Comparison of ENCODE assay signal across 8 mouse cellular contexts in genomic region chr8:95916106-95916505, GRCm38 (mm10). TPM values are rescaled to one million over a fixed set of nuclear protein-coding genes. Genes with fewer than 3 reads are reported as not detected.
DNase-seq lines count a peak whose midpoint lies in the region; ATAC-seq and TF ChIP-seq lines count a peak whose summit lies in the region.

No protein-coding gene starts in this region.

- TF ChIP-seq CTCF in intestine, postnatal 0 days (IDR thresholded peaks at IDR 0.05; ENCODE audit: low read depth), result no peak
- no peak for TF ChIP-seq CTCF in liver, postnatal 0 days (IDR thresholded peaks at IDR 0.05; ENCODE audit: low read depth)

- DNase-seq in ovary, adult 18-20 months (ENCODE audit: low spot score), result peak; percentile 7
- DNase-seq in ovary, postnatal 14 days (ENCODE audit: low spot score), result no peak
- DNase-seq in c-Kit-positive CD71-negative TER-119-negative erythroid progenitor cells, embryonic 14.5 days (ENCODE audit: low read depth), result peak; percentile 13
- DNase-seq in forebrain, embryonic 11.5 days (ENCODE audit: low spot score), result peak; percentile 76
- peak; percentile 38 for DNase-seq in liver, postnatal 0 days
- DNase-seq in natural killer cell, adult 2 months (ENCODE audit: low spot score in 2 of 2), result no peak

- no peaks in the 10 kb centered on the region for H3K9me3 ChIP-seq in forebrain, embryonic 11.5 days (ENCODE audit: control insufficient read depth, low read length)
- H3K9me3 ChIP-seq in intestine, postnatal 0 days (ENCODE audit: control insufficient read depth), result no peaks in the 10 kb centered on the region
- no peaks in the 10 kb centered on the region for H3K9me3 ChIP-seq in liver, postnatal 0 days (ENCODE audit: low read length)
- no peaks in the 10 kb centered on the region for H3K9me3 ChIP-seq in stomach, embryonic 15.5 days

- peak overlapping the region; percentile 60 for H3K4me2 ChIP-seq in forebrain, embryonic 11.5 days (ENCODE audit: low read depth, low read length, severe bottlenecking)
- H3K4me2 ChIP-seq in intestine, postnatal 0 days (replicated peaks; ENCODE audit: low read depth), result peak overlapping the region; percentile 63
- H3K4me2 ChIP-seq in liver, postnatal 0 days (ENCODE audit: low read depth, low read length), result peak overlapping the region; percentile 61
- peak overlapping the region; percentile 51 for H3K4me2 ChIP-seq in stomach, embryonic 15.5 days

- H3K36me3 ChIP-seq in forebrain, embryonic 11.5 days (ENCODE audit: control insufficient read depth, insufficient read depth, low read length), result no peaks in the 10 kb centered on the region
- no peaks in the 10 kb centered on the region for H3K36me3 ChIP-seq in intestine, postnatal 0 days (ENCODE audit: control insufficient read depth, insufficient read depth)
- H3K36me3 ChIP-seq in liver, postnatal 0 days (replicated peaks; ENCODE audit: insufficient read depth, low read length), result no peaks in the 10 kb centered on the region
- H3K36me3 ChIP-seq in stomach, embryonic 15.5 days, result no peaks in the 10 kb centered on the region

- no peaks in the 10 kb centered on the region; the same call in 1 of the 2 replicates for H3K4me1 ChIP-seq in forebrain, embryonic 11.5 days (replicated peaks; ENCODE audit: control insufficient read depth, insufficient read depth, low read length)
- no peaks in the 10 kb centered on the region for H3K4me1 ChIP-seq in intestine, postnatal 0 days (replicated peaks; ENCODE audit: control insufficient read depth, insufficient read depth, low read length)
- H3K4me1 ChIP-seq in liver, postnatal 0 days (ENCODE audit: insufficient read depth), result peaks cover 4% of the 10 kb centered on the region; the same call in 1 of the 2 replicates
- H3K4me1 ChIP-seq in stomach, embryonic 15.5 days, result no peaks in the 10 kb centered on the region

- no peak for TF ChIP-seq EP300 in liver, postnatal 0 days (IDR thresholded peaks at IDR 0.05; ENCODE audit: low read depth)

- H3K27ac ChIP-seq in forebrain, embryonic 11.5 days (ENCODE audit: low read depth, low read length), result no peak overlapping the region
- no peak overlapping the region for H3K27ac ChIP-seq in intestine, postnatal 0 days (ENCODE audit: low read depth, low read length)
- H3K27ac ChIP-seq in liver, postnatal 0 days (ENCODE audit: low read depth), result no peak overlapping the region
- H3K27ac ChIP-seq in stomach, embryonic 15.5 days, result no peak overlapping the region

- peak; percentile 80 for ATAC-seq in forebrain, embryonic 11.5 days (replicated peaks; ENCODE audit: low FRiP score)
- ATAC-seq in intestine, postnatal 0 days, result 0 out of 2 replicates have a peak, but pooled peaks have one; percentile 57
- peak; percentile 50 for ATAC-seq in liver, postnatal 0 days
- ATAC-seq in stomach, embryonic 15.5 days (ENCODE audit: insufficient read depth, low FRiP score, low read depth), result peak; percentile 58; the same call in 1 of the 2 replicates

- H3K4me3 ChIP-seq in forebrain, embryonic 11.5 days (ENCODE audit: low read depth, low read length), result peak overlapping the region; percentile 27
- peak overlapping the region; percentile 15; the same call in 1 of the 2 replicates for H3K4me3 ChIP-seq in intestine, postnatal 0 days (ENCODE audit: low read depth, low read length)
- no peak overlapping the region for H3K4me3 ChIP-seq in liver, postnatal 0 days (ENCODE audit: low read depth, low read length)
- peak overlapping the region; percentile 12 for H3K4me3 ChIP-seq in stomach, embryonic 15.5 days (replicated peaks)

- H3K9ac ChIP-seq in forebrain, embryonic 11.5 days (ENCODE audit: low read length), result no peak overlapping the region
- no peak overlapping the region for H3K9ac ChIP-seq in intestine, postnatal 0 days (ENCODE audit: low read depth, low read length)
- H3K9ac ChIP-seq in liver, postnatal 0 days (replicated peaks), result no peak overlapping the region
- H3K9ac ChIP-seq in stomach, embryonic 15.5 days, result no peak overlapping the region

- 3% methylated on average over 9 of the region's 9 CpGs for WGBS in forebrain, embryonic 11.5 days
- WGBS in intestine, postnatal 0 days, result 3% methylated on average over 9 of the region's 9 CpGs
- WGBS in liver, postnatal 0 days (ENCODE audit: insufficient replicate concordance), result 10% methylated on average over 9 of the region's 9 CpGs
- WGBS in stomach, embryonic 15.5 days, result 6% methylated on average over 9 of the region's 9 CpGs

- no peaks in the 10 kb centered on the region for H3K27me3 ChIP-seq in forebrain, embryonic 11.5 days (ENCODE audit: control insufficient read depth, insufficient read depth, low read length)
- H3K27me3 ChIP-seq in intestine, postnatal 0 days (replicated peaks; ENCODE audit: control insufficient read depth, insufficient read depth, low read length), result no peaks in the 10 kb centered on the region
- H3K27me3 ChIP-seq in liver, postnatal 0 days (ENCODE audit: insufficient read depth, low read length), result no peaks in the 10 kb centered on the region
- no peaks in the 10 kb centered on the region for H3K27me3 ChIP-seq in stomach, embryonic 15.5 days (replicated peaks)

RNA-seq across cellular contexts. Expression of gene Got2, which starts 27.8 kb away (rescaled TPM):
- 88.1 and 105 TPM in 2 replicates for polyA plus RNA-seq in forebrain, embryonic 11.5 days (2014; fragmentation: Nextera tagmentation; extraction: Ambion mirVana)
- polyA plus RNA-seq in intestine, postnatal 0 days (2015; fragmentation: Nextera tagmentation; extraction: Ambion mirVana), result 122 and 124 TPM in 2 replicates
- polyA plus RNA-seq in liver, postnatal 0 days (2015; fragmentation: Nextera tagmentation; extraction: Ambion mirVana), result 299 and 308 TPM in 2 replicates
- polyA plus RNA-seq in stomach, embryonic 15.5 days (2015; fragmentation: Nextera tagmentation; extraction: Ambion mirVana), result 162 and 173 TPM in 2 replicates

Comparison
In these comparisons a context has a peak if more than half of its experiments do, and no peak if none do; other contexts are left out.
1. DNase-seq: peak in ovary, adult 18-20 months (single experiment), c-Kit-positive CD71-negative TER-119-negative erythroid progenitor cells, embryonic 14.5 days (single experiment), forebrain, embryonic 11.5 days (single experiment) and liver, postnatal 0 days (single experiment); none in ovary, postnatal 14 days (single experiment) and natural killer cell, adult 2 months (0 of 2).
2. Peak in every context shown above with its lines, with median percentiles within 50 percentile points of each other: ATAC-seq and H3K4me2 ChIP-seq.